Mouse (Mus musculus): ENCODE measurements around the gene Olfr412. TPM values are rescaled to one million over a fixed set of nuclear protein-coding genes. Genes with fewer than 3 reads are reported as not detected.

Olfr412 gene
- polyA plus RNA-seq (2014; fragmentation: Nextera tagmentation; extraction: Ambion mirVana), result not detected in 2 replicates

DNA sequence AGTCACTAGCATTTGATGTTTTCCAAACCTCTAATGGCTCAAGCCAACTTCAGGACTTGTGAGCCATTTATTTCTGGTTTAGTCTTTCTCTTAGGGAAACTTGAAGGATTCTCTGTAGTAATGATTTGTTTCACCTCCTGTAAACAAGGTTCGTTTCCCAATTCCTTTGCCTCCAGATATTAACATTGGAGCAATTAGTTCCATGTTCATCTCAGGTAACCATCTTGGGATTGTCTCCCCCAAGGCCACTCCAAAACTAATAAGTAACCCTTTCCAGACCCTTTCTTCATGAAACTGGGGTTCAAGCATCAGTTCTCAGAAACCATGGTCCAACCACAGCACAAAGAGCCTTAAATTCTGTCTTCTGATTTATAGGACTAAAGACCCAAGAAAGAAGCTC, at the start of gene Olfr412:
TSS of gene Olfr412 (plus strand) at position 301 of the 400 bp plus-strand sequence.
- H3K27me3 ChIP-seq (ENCODE audit: control insufficient read depth, insufficient read depth, low read length), result no peaks in the 10 kb centered on the region
- no peak within 1 kb of the TSS for H3K4me3 ChIP-seq (ENCODE audit: low read depth, low read length)
- no peaks in the 10 kb centered on the region for H3K36me3 ChIP-seq (ENCODE audit: control insufficient read depth, insufficient read depth, low read length)
- H3K4me1 ChIP-seq (ENCODE audit: control insufficient read depth, insufficient read depth, low read length), result no peaks in the 10 kb centered on the region
- no peak within 1 kb of the TSS for H3K4me2 ChIP-seq (ENCODE audit: low read depth)
- no peak for ATAC-seq (ENCODE audit: insufficient read depth, low FRiP score, low TSS enrichment)
- H3K9ac ChIP-seq (ENCODE audit: low read length), result no peak within 1 kb of the TSS
- no peaks in the 10 kb centered on the region for H3K9me3 ChIP-seq (ENCODE audit: control insufficient read depth, low read length)
- no peak within 1 kb of the TSS for H3K27ac ChIP-seq (ENCODE audit: low read depth, low read length)
- 79% methylated on average over 1 of the region's 1 CpGs for WGBS
- no peak for DNase-seq (ENCODE audit: low spot score)

DNA sequence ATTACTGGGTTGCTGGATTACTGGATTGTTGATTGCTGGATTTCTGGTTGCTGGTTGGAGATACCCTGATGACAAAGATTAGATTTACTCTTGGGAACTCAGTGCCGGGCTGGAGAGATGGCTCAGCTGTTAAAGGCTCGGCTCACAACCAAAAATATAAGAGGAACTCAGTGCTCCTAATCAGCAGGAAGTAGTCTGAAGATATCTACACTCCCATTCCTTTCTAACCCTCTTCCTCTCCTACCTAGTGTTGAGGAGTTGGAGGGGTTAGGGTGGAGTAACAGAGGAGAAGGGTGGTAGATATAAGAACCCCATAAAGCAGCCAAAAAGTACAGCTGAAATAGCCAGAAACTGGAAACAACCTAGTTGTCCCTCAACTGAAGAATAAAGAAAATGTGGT, 35.8 kb upstream of the Olfr412 start:
- ATAC-seq (ENCODE audit: insufficient read depth, low FRiP score, low TSS enrichment), result no peak
- 79% methylated on average over 2 of the region's 2 CpGs for WGBS

DNA sequence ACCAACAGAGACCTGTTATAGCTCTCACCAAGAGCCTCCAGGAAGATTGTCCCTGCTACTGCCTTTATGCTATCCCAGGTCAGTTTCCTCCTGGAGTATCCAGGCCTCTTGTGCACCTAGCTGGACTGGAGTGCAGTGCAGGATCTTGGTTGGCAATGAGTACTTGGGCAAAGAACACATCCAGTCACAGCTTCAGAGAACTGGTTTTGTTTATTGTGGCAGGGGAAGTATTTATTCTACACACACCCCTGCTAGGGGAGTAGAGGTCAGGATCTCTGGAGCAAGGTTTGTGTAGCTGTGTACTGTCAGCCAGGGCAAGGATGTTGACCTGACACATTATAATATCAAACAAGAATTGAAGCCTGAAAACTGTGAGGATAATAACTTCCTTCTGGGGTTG, 33.1 kb upstream of the Olfr412 start:
- no peaks in the 10 kb centered on the region for H3K9me3 ChIP-seq (ENCODE audit: control insufficient read depth, low read length)
- H3K4me3 ChIP-seq (ENCODE audit: low read depth, low read length), result no peak overlapping the region
- no peaks in the 10 kb centered on the region for H3K36me3 ChIP-seq (ENCODE audit: control insufficient read depth, insufficient read depth, low read length)
- H3K4me2 ChIP-seq (ENCODE audit: low read depth), result no peak overlapping the region
- no peak for ATAC-seq (ENCODE audit: insufficient read depth, low FRiP score, low TSS enrichment)
- no peak for DNase-seq (ENCODE audit: low spot score)
- no peak overlapping the region for H3K9ac ChIP-seq (ENCODE audit: low read length)
- no peak overlapping the region for H3K27ac ChIP-seq (ENCODE audit: low read depth, low read length)
- no peaks in the 10 kb centered on the region for H3K27me3 ChIP-seq (ENCODE audit: control insufficient read depth, insufficient read depth, low read length)
- H3K4me1 ChIP-seq (ENCODE audit: control insufficient read depth, insufficient read depth, low read length), result no peaks in the 10 kb centered on the region

More for the DNA sequence above, 35.8 kb upstream of the Olfr412 start:
- no peak overlapping the region for H3K4me3 ChIP-seq (ENCODE audit: low read depth, low read length)
- H3K27ac ChIP-seq (ENCODE audit: low read depth, low read length), result no peak overlapping the region
- no peaks in the 10 kb centered on the region for H3K27me3 ChIP-seq (ENCODE audit: control insufficient read depth, insufficient read depth, low read length)
- H3K36me3 ChIP-seq (ENCODE audit: control insufficient read depth, insufficient read depth, low read length), result no peaks in the 10 kb centered on the region
- DNase-seq (ENCODE audit: low spot score), result no peak
- H3K9me3 ChIP-seq (ENCODE audit: control insufficient read depth, low read length), result 0 out of 2 replicates have a peak, but pooled peaks cover 2% of the 10 kb centered on the region
- no peak overlapping the region for H3K4me2 ChIP-seq (ENCODE audit: low read depth)
- H3K9ac ChIP-seq (ENCODE audit: low read length), result no peak overlapping the region
- H3K4me1 ChIP-seq (ENCODE audit: control insufficient read depth, insufficient read depth, low read length), result no peaks in the 10 kb centered on the region

DNA sequence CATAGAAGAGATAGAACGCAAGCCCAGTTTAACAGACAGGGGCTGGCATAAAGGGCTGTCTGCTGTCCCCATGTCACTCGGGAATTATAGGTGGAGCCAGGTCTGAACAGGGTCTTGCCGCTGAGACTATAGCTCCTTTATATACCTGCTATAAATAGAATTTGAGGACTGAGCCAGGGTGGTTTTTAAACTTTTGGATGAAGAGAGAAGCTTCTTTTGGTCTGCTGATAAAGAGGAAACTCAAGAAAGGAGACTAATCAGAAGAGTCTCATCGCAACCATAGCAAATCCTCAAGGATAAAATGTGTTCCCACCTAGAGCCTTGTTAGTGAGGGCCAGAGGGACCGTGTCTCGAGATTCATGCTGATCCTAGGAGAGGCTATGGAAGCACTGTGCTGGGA, 23.9 kb upstream of the Olfr412 start, which contains the start of gene Olfr410:
TSS of gene Olfr410 (minus strand) at position 101 of the 400 bp plus-strand sequence.
- H3K4me3 ChIP-seq (ENCODE audit: low read depth, low read length), result no peak within 1 kb of the TSS
- WGBS, result 85% methylated on average over 6 of the region's 6 CpGs
- ATAC-seq (ENCODE audit: insufficient read depth, low FRiP score, low TSS enrichment), result no peak
- DNase-seq (ENCODE audit: low spot score), result no peak
- no peak within 1 kb of the TSS for H3K9ac ChIP-seq (ENCODE audit: low read length)
- no peaks in the 10 kb centered on the region for H3K36me3 ChIP-seq (ENCODE audit: control insufficient read depth, insufficient read depth, low read length)
- no peak within 1 kb of the TSS for H3K4me2 ChIP-seq (ENCODE audit: low read depth)
- no peaks in the 10 kb centered on the region for H3K27me3 ChIP-seq (ENCODE audit: control insufficient read depth, insufficient read depth, low read length)
- H3K9me3 ChIP-seq (ENCODE audit: control insufficient read depth, low read length), result no peaks in the 10 kb centered on the region
- no peaks in the 10 kb centered on the region for H3K4me1 ChIP-seq (ENCODE audit: control insufficient read depth, insufficient read depth, low read length)
- H3K27ac ChIP-seq (ENCODE audit: low read depth, low read length), result no peak within 1 kb of the TSS

DNA sequence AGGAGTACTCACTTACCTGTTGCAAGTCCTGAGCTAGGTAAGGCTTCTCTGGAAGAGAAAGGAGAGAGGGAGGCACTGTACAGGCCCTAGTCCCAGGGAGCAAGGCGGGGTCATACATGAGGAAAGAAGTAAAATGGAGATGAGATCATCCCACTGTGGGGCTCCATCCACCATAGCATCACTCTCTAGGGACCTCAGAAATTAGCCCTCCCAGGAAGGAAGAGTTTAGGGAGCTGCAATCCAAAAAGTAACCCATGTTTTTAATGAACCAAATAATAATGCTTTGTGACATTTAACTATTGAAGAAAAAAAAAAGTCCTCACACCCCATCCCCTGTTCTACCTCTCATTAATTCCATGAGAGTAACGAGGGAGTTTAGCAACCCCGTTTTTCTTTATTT, 9.3 kb upstream of the Olfr412 start, which contains the start of gene Olfr411:
TSS of gene Olfr411 (minus strand) at position 101 of the 400 bp plus-strand sequence.
- no peaks in the 10 kb centered on the region for H3K9me3 ChIP-seq (ENCODE audit: control insufficient read depth, low read length)
- no peaks in the 10 kb centered on the region for H3K4me1 ChIP-seq (ENCODE audit: control insufficient read depth, insufficient read depth, low read length)
- 79% methylated on average over 3 of the region's 3 CpGs for WGBS
- no peaks in the 10 kb centered on the region for H3K27me3 ChIP-seq (ENCODE audit: control insufficient read depth, insufficient read depth, low read length)
- H3K36me3 ChIP-seq (ENCODE audit: control insufficient read depth, insufficient read depth, low read length), result no peaks in the 10 kb centered on the region
- no peak within 1 kb of the TSS for H3K9ac ChIP-seq (ENCODE audit: low read length)
- ATAC-seq (ENCODE audit: insufficient read depth, low FRiP score, low TSS enrichment), result no peak
- no peak within 1 kb of the TSS for H3K4me3 ChIP-seq (ENCODE audit: low read depth, low read length)
- H3K4me2 ChIP-seq (ENCODE audit: low read depth), result no peak within 1 kb of the TSS
- DNase-seq (ENCODE audit: low spot score), result no peak
- H3K27ac ChIP-seq (ENCODE audit: low read depth, low read length), result no peak within 1 kb of the TSS

DNA sequence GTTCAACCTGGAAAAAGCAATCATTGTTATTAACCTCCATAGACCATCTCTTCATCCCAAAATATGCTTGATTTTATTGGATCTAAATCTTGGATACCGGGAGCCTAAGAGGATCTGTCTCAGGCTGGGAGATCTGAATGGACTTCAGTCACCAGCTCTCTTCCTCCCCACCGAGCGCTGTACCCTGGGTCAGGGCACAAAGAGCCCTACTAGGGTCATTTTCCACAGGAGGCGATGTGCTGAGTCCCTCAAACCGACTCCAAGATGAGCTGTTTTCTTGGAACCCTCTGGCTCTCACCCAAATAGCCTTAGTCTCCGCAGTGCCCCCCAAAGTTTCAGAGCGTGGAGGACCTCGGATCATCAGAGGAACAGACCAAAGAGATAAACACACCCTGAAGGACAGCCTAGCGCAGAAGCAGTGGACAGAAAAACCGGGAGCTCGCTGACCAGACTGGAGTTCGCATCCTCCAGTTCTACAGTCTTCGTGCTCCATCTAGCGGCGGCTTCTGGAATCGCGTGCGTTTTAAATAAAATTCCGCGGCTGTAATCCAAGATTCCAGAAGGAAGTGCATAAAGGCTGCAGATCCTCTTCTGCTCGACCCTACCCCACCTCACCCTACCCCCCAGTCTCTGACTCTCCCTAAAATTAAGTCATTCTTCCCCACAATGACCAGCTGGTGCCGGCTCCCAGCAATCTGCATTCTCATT, 9.7 kb downstream of the Olfr412 start:
- H3K27ac ChIP-seq (ENCODE audit: low read depth, low read length), result no peak overlapping the region
- no peaks in the 10 kb centered on the region for H3K27me3 ChIP-seq (ENCODE audit: control insufficient read depth, insufficient read depth, low read length)
- no peaks in the 10 kb centered on the region for H3K4me1 ChIP-seq (ENCODE audit: control insufficient read depth, insufficient read depth, low read length)
- no peaks in the 10 kb centered on the region for H3K36me3 ChIP-seq (ENCODE audit: control insufficient read depth, insufficient read depth, low read length)
- H3K9me3 ChIP-seq (ENCODE audit: control insufficient read depth, low read length), result no peaks in the 10 kb centered on the region
- ATAC-seq (ENCODE audit: insufficient read depth, low FRiP score, low TSS enrichment) (0 out of 2 replicates have a peak, but pooled peaks have one; percentile 38), DNase-seq (ENCODE audit: low spot score) (peak; percentile 86)
- H3K4me2 ChIP-seq (ENCODE audit: low read depth), result no peak overlapping the region
- WGBS, result 14% methylated on average over 22 of the region's 22 CpGs
- H3K9ac ChIP-seq (ENCODE audit: low read length), result no peak overlapping the region
- H3K4me3 ChIP-seq (ENCODE audit: low read depth, low read length), result no peak overlapping the region

DNA sequence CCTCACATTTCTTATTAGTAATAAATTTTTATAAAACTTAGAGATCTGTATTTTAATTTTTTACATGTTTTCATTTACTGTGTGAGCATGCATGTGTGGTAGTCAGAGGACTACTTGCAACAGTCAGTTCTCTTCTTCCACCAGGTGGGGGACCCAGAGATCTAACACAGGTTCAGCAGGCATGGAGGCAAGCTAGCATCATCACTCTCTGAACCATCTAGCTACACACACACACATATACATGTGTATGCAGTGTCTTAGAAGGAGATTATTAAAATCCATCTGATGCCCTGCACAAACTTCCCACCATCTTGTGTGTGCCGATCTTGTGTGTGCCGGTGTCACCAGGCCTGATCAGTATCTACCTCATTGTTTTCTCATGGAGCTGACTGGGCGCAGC, 15.0 kb downstream of the Olfr412 start:
- no peaks in the 10 kb centered on the region for H3K27me3 ChIP-seq (ENCODE audit: control insufficient read depth, insufficient read depth, low read length)
- no peak overlapping the region for H3K9ac ChIP-seq (ENCODE audit: low read length)
- 85% methylated on average over 3 of the region's 3 CpGs for WGBS
- no peaks in the 10 kb centered on the region for H3K4me1 ChIP-seq (ENCODE audit: control insufficient read depth, insufficient read depth, low read length)
- no peak overlapping the region for H3K4me3 ChIP-seq (ENCODE audit: low read depth, low read length)
- H3K36me3 ChIP-seq (ENCODE audit: control insufficient read depth, insufficient read depth, low read length), result no peaks in the 10 kb centered on the region
- H3K27ac ChIP-seq (ENCODE audit: low read depth, low read length), result no peak overlapping the region
- DNase-seq (ENCODE audit: low spot score), result peak; percentile 60
- H3K4me2 ChIP-seq (ENCODE audit: low read depth), result no peak overlapping the region
- peak; percentile 38; the same call in 1 of the 2 replicates for ATAC-seq (ENCODE audit: insufficient read depth, low FRiP score, low TSS enrichment)
- no peaks in the 10 kb centered on the region for H3K9me3 ChIP-seq (ENCODE audit: control insufficient read depth, low read length)

DNA sequence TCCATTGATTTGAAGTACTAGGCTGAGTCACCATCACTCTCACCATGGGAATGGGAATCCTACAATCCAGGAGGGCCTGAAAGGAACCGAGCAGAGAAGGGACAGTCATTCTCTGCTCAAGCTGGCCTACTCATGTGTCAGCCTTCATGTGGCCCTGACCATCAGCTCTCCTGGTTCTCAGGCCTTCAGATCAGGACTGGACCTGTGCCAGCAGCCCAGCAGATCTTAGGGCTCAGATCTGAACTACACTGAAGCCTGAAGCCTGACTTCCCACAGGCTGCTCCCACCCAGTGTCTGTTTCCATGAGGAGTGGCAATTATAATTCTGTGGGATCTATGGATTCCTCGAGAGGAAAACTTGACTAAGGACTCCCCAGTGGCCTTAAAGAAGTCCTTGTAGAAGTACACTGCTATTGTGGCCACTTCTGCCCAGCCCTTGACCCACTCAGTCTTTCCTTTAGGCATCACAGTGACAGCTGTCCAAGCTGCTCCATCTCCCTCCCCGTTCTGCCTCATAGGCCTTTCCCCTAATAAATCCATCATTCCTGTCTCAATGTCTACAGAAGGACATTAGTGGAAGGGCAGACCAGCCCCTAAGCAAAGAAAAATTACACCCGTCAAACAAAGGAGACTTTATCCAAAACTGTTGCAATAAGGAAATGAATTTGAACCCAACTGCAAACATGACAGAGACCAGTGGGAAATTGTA, 17.5 kb downstream of the Olfr412 start:
- Histone ChIP-seq H3K4me3 (ENCODE audit: low read depth, low read length) (no peak overlapping the region), H3K36me3 (ENCODE audit: control insufficient read depth, insufficient read depth, low read length) (no peaks in the 10 kb centered on the region), H3K27me3 (ENCODE audit: control insufficient read depth, insufficient read depth, low read length) (no peaks in the 10 kb centered on the region), H3K9me3 (ENCODE audit: control insufficient read depth, low read length) (no peaks in the 10 kb centered on the region), H3K9ac (ENCODE audit: low read length) (no peak overlapping the region), H3K27ac (ENCODE audit: low read depth, low read length) (no peak overlapping the region), H3K4me2 (ENCODE audit: low read depth) (no peak overlapping the region), H3K4me1 (ENCODE audit: control insufficient read depth, insufficient read depth, low read length) (no peaks in the 10 kb centered on the region)
- no peak for ATAC-seq (ENCODE audit: insufficient read depth, low FRiP score, low TSS enrichment)
- 66% methylated on average over 4 of the region's 4 CpGs for WGBS
- DNase-seq (ENCODE audit: low spot score), result no peak

DNA sequence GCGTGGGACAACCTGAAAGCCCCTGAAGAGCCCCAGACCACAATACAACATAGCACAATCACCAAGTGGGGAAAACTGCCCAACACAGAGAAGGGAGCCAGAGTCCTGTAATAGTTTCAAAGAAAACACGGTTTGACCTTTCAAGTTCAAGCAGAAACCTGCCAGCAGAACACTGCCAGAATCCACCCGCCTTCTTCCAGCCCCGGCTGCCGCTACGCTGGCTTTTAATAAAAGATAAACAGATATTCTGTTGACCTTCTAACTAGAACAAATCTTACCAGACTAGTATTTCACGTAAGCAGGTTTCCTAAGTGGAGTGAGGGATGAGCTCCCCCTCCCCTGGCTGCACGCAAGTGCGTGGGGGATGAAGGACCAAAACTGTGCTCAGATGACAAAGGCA, 23.8 kb downstream of the Olfr412 start:
- no peaks in the 10 kb centered on the region for H3K9me3 ChIP-seq (ENCODE audit: control insufficient read depth, low read length)
- ATAC-seq (ENCODE audit: insufficient read depth, low FRiP score, low TSS enrichment) (no peak), DNase-seq (ENCODE audit: low spot score) (no peak)
- H3K27ac ChIP-seq (ENCODE audit: low read depth, low read length), result no peak overlapping the region
- H3K27me3 ChIP-seq (ENCODE audit: control insufficient read depth, insufficient read depth, low read length), result no peaks in the 10 kb centered on the region
- no peaks in the 10 kb centered on the region for H3K4me1 ChIP-seq (ENCODE audit: control insufficient read depth, insufficient read depth, low read length)
- no peak overlapping the region for H3K4me3 ChIP-seq (ENCODE audit: low read depth, low read length)
- H3K9ac ChIP-seq (ENCODE audit: low read length), result no peak overlapping the region
- no peak overlapping the region for H3K4me2 ChIP-seq (ENCODE audit: low read depth)
- H3K36me3 ChIP-seq (ENCODE audit: control insufficient read depth, insufficient read depth, low read length), result no peaks in the 10 kb centered on the region
- 86% methylated on average over 9 of the region's 9 CpGs for WGBS
